Comparison of ENCODE assay signal across 11 mouse cellular contexts in the genomic region with DNA sequence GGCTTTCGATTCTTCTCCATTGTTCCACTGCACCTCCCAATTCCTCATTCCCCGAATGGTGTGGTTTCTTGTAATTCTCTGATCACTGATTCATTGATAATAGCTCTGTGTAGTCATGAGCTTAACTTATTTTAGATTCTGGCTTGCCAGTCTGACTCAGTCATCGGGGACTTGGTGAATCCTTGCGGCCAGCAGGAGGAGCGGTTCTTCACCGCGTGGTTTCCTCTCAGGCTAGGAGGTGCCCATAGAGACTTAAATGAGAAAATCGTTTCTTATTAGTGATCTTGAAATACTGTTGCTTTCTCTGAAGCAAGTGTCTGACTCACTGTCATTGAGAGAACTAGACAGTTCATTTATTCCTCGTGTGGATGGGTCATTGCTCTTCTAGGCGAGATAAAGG. TPM values are rescaled to one million over a fixed set of nuclear protein-coding genes. Genes with fewer than 3 reads are reported as not detected.
DNase-seq lines count a peak whose midpoint lies in the region; ATAC-seq and TF ChIP-seq lines count a peak whose summit lies in the region.
"Had no signal": no experiment of that assay in that cellular context is flagged by ENCODE, and none has a peak within 500 bp of the region (broad histone marks: within the 10 kb centered on the region; RNA-seq: fewer than 3 reads in every experiment).

No protein-coding gene starts in this region.

- H3K27me3 ChIP-seq in CH12.LX (replicated peaks) = peaks cover 6% of the 10 kb centered on the region
- H3K27me3 ChIP-seq in liver, embryonic 15.5 days = no peaks in the 10 kb centered on the region

- H3K27ac ChIP-seq in left cerebral cortex, adult 2 months = no peak overlapping the region
- H3K27ac ChIP-seq in CH12.LX (ENCODE audit: insufficient read depth, low read depth) = peak overlapping the region; percentile 41
- H3K27ac ChIP-seq in liver, embryonic 15.5 days (replicated peaks) = peak overlapping the region; percentile 38

- peaks cover 0 to 27% of the 10 kb centered on the region in 2 experiments for H3K36me3 ChIP-seq in CH12.LX (replicated peaks in 1 of 2; ENCODE audit: control insufficient read depth in 1 of 2, insufficient read depth in 1 of 2, low read length in 1 of 2)
- H3K36me3 ChIP-seq in liver, embryonic 15.5 days (replicated peaks) = no peaks in the 10 kb centered on the region

- H3K4me2 ChIP-seq in CH12.LX (ENCODE audit: insufficient read depth, low read depth, poor library complexity, severe bottlenecking) = peak overlapping the region; percentile 72
- peak overlapping the region; percentile 94 for H3K4me2 ChIP-seq in liver, embryonic 15.5 days

- 10% methylated on average over 10 of the region's 10 CpGs for WGBS in liver, embryonic 15.5 days (ENCODE audit: insufficient replicate concordance)

- peak; percentile 42 for TF ChIP-seq RAD21 in CH12.LX (IDR thresholded peaks at IDR 0.05; ENCODE audit: low read depth, low read length)

- intact Hi-C loops in left cerebral cortex, adult 2 months (cut with DNase I) = no loop called here
- intact Hi-C loops in left cerebral cortex, postnatal 36 days (cut with DNase I) = loop anchor here (5.0 kb wide), 1 partner anchor 118 kb away; a partner anchor contains a TSS

- no peaks in the 10 kb centered on the region for H3K9me3 ChIP-seq in CH12.LX (replicated peaks; ENCODE audit: low read length)
- H3K9me3 ChIP-seq in liver, embryonic 15.5 days (replicated peaks) = no peaks in the 10 kb centered on the region

- TF ChIP-seq CTCF in left cerebral cortex, adult 2 months (IDR thresholded peaks at IDR 0.05) = peak; percentile 24
- TF ChIP-seq CTCF in CH12.LX (conservative IDR thresholded peaks at IDR 0.05 in 1 of 2, IDR thresholded peaks at IDR 0.05 in 1 of 2; ENCODE audit: low read depth in 2 of 2, low read length in 2 of 2) = peak in 1 of 2 experiments; percentile 69; a peak in 2 of 4 replicates

- H3K4me1 ChIP-seq in CH12.LX (ENCODE audit: control insufficient read depth in 1 of 2, insufficient read depth in 2 of 2) = peaks cover 55 to 82% of the 10 kb centered on the region in 2 experiments
- H3K4me1 ChIP-seq in liver, embryonic 15.5 days (replicated peaks) = peaks cover 87% of the 10 kb centered on the region

- in situ Hi-C loops in CH12.LX (cut with MboI; ENCODE audit: low pct_ligation_motif_present, low pct_unique_long_range_greater_than_20kb, low sequenced_read_pairs) = no loop called here

- H3K9ac ChIP-seq in CH12.LX (ENCODE audit: insufficient read depth, low read depth) = peak overlapping the region; percentile 55
- peak overlapping the region; percentile 25; the same call in 1 of the 2 replicates for H3K9ac ChIP-seq in liver, embryonic 15.5 days

- dilution Hi-C loops in CH12.LX (cut with MboI; ENCODE audit: extremely low pct_ligation_motif_present, extremely low pct_unique_long_range_greater_than_20kb, low sequenced_read_pairs) = no loop called here

- H3K4me3 ChIP-seq in left cerebral cortex, adult 2 months = no peak overlapping the region
- H3K4me3 ChIP-seq in CH12.LX (replicated peaks in 1 of 3; ENCODE audit: low read depth in 2 of 3, low read length in 2 of 3, poor library complexity in 1 of 3) = peak overlapping the region in 1 of 3 experiments; percentile 8
- peak overlapping the region; percentile 9; the same call in 1 of the 2 replicates for H3K4me3 ChIP-seq in liver, embryonic 15.5 days (replicated peaks)

- no peak for DNase-seq in left cerebral cortex, adult 2 months (ENCODE audit: extremely low spot score in 1 of 2, low spot score in 2 of 2)
- no peak for DNase-seq in left cerebral cortex, postnatal 36 days (ENCODE audit: low spot score in 2 of 2)
- DNase-seq in CH12.LX (ENCODE audit: extremely low read depth) = peak; percentile 73
- peak; percentile 39 for DNase-seq in T-cell, adult 2 months (ENCODE audit: low spot score)
- DNase-seq in frontal cortex, postnatal 36 days (ENCODE audit: low spot score in 2 of 2) = no peak
- DNase-seq in gastrocnemius, postnatal 25 days = no peak
- DNase-seq: cerebellum, adult 8-10 months; kidney, postnatal 36 days; lung, postnatal 14 days; right cerebral cortex, adult 18-20 months had no signal

- no peak for ATAC-seq in liver, embryonic 15.5 days (ENCODE audit: insufficient read depth)

- TF ChIP-seq POLR2A in CH12.LX (IDR thresholded peaks at IDR 0.05; ENCODE audit: low read depth, low read length) = no peak

- TF ChIP-seq EP300 in CH12.LX (IDR thresholded peaks at IDR 0.05; ENCODE audit: low read length) = peak; percentile 37; the same call in 1 of the 2 replicates

- peaks cover 81% of the 10 kb centered on the region for H3K79me2 ChIP-seq in CH12.LX (replicated peaks; ENCODE audit: control insufficient read depth, extremely low read depth, insufficient read depth, poor library complexity, severe bottlenecking)

TF ChIP-seq in CH12.LX, 34 proteins besides CTCF, POLR2A, EP300 and RAD21:
- TF ChIP-seq MAZ (IDR thresholded peaks at IDR 0.05; ENCODE audit: low read depth, low read length) (no peak), MAX (IDR thresholded peaks at IDR 0.05; ENCODE audit: low read length) (peak; percentile 62; the same call in 1 of the 2 replicates), RCOR1 (conservative IDR thresholded peaks at IDR 0.05; ENCODE audit: low read depth, low read length) (no peak), CHD1 (IDR thresholded peaks at IDR 0.05; ENCODE audit: low read depth, low read length) (no peak), MEF2A (IDR thresholded peaks at IDR 0.05; ENCODE audit: borderline replicate concordance, low read depth, low read length) (peak; percentile 29; the same call in 1 of the 2 replicates), PAX5 (IDR thresholded peaks at IDR 0.05; ENCODE audit: low read length) (no peak), USF2 (conservative IDR thresholded peaks at IDR 0.05; ENCODE audit: low read depth, low read length) (no peak), SIN3A (IDR thresholded peaks at IDR 0.05; ENCODE audit: low read length) (peak; percentile 56), SMC3 (IDR thresholded peaks at IDR 0.05; ENCODE audit: low read depth, low read length) (peak; percentile 65), CHD2 (IDR thresholded peaks at IDR 0.05; ENCODE audit: low read length) (no peak), ELF1 (IDR thresholded peaks at IDR 0.05; ENCODE audit: low read depth, low read length) (no peak), MYC (IDR thresholded peaks at IDR 0.05; ENCODE audit: low read depth, low read length) (peak; percentile 90), POLR2AphosphoS2 (IDR thresholded peaks at IDR 0.05; ENCODE audit: low read depth, low read length) (no peak), JUND (conservative IDR thresholded peaks at IDR 0.05; ENCODE audit: low read depth, low read length) (no peak), MXI1 (IDR thresholded peaks at IDR 0.05; ENCODE audit: low read depth, low read length) (peak; percentile 61; the same call in 1 of the 2 replicates), NRF1 (IDR thresholded peaks at IDR 0.05; ENCODE audit: low read depth, low read length) (no peak), UBTF (IDR thresholded peaks at IDR 0.05; ENCODE audit: low read depth, low read length) (no peak), ZC3H11A (IDR thresholded peaks at IDR 0.05; ENCODE audit: low read depth, low read length) (no peak)

RNA-seq across cellular contexts. Expression of a gene that starts 3.8 kb away (rescaled TPM):
- total RNA-seq in left cerebral cortex, adult 2 months (2021) = 10 to 100 TPM; 83.3 to 85.5 TPM
- total RNA-seq in left cerebral cortex, postnatal 36 days (2021) = 10 to 100 TPM; 82.8 to 86.3 TPM
- total RNA-seq in CH12.LX (2012; rRNA removed) (60.5 and 64.5 TPM in 2 replicates), CH12.LX (2014; rRNA removed) (38.1 and 39.8 TPM in 2 replicates)
- polyA plus RNA-seq in CH12.LX (2012; ENCODE audit: insufficient read length, low read depth) = 50.4 and 50.8 TPM in 2 replicates
- polyA plus RNA-seq in liver, embryonic 15.5 days (2015; fragmentation: Nextera tagmentation; extraction: Ambion mirVana) = 14.6 and 17.6 TPM in 2 replicates
- total RNA-seq in gastrocnemius, postnatal 25 days (2021) = 10 to 100 TPM; 18.4 to 18.6 TPM

RNA-seq across cellular contexts. Expression of a gene that starts 20.1 kb away (rescaled TPM):
- 1 to 10 TPM; 4.4 to 6.1 TPM for total RNA-seq in left cerebral cortex, adult 2 months (2021)
- 1 to 10 TPM; 2.8 to 5.0 TPM for total RNA-seq in left cerebral cortex, postnatal 36 days (2021)
- 2.5 and 4.7 TPM in 2 replicates for total RNA-seq in CH12.LX (2012; rRNA removed)
- total RNA-seq in CH12.LX (2014; rRNA removed) = 1.1 and 1.2 TPM in 2 replicates
- polyA plus RNA-seq in CH12.LX (2012; ENCODE audit: insufficient read length, low read depth) = 0.83 and 1.1 TPM in 2 replicates
- 7.3 and 7.5 TPM in 2 replicates for polyA plus RNA-seq in liver, embryonic 15.5 days (2015; fragmentation: Nextera tagmentation; extraction: Ambion mirVana)
- total RNA-seq in gastrocnemius, postnatal 25 days (2021) = 1 to 10 TPM; 4.4 to 6.1 TPM

Comparison
In these comparisons a context has a peak if more than half of its experiments do, and no peak if none do; other contexts are left out.
1. DNase-seq: peak in CH12.LX (single experiment) and T-cell, adult 2 months (single experiment); none in left cerebral cortex, adult 2 months (0 of 2), left cerebral cortex, postnatal 36 days (0 of 2), frontal cortex, postnatal 36 days (0 of 2) and gastrocnemius, postnatal 25 days (single experiment).